Mouse (Mus musculus): ENCODE data around the gene Pde4d.

DNA sequence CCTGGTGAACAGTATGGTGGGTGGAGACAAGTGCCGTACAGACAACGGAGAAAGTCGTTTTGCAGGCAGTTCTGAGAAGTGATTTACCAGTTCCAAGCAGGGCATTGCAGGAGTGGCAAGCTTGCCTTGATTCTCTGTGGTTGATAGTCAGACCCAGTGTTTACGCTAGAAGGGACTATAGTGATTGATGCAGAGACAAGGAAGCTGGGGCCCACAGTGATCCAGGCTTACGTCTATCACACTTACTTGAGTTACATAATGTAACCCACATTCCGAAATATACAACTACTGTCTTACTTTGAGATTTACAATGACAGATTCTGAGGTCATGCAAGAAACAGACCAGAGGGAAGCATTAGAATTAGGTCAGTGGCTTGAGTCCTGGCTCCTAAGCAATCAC lies 1414.6 kb downstream of the Pde4d start:
- TF ChIP-seq MAX (IDR thresholded peaks at IDR 0.05) (no peak), CTCF (IDR thresholded peaks at IDR 0.05; ENCODE audit: control insufficient read depth, insufficient read depth, insufficient read length) (no peak), FOSL1 (IDR thresholded peaks at IDR 0.05; ENCODE audit: insufficient read depth, low read length, poor library complexity, severe bottlenecking) (no peak), MYOG (IDR thresholded peaks at IDR 0.05; ENCODE audit: control insufficient read depth, extremely low read depth, insufficient read length) (no peak), USF1 (IDR thresholded peaks at IDR 0.05; ENCODE audit: low read depth) (no peak)
